Mouse (Mus musculus) embryonic facial prominence, embryonic 11.5 days (tissue): ENCODE measurements at regions not wholly inside any gene's neighbourhood (a gene's known extent, or its start where the extent isn't known, plus 50 kb on each side); places are given as distances from the start of the nearest gene placed in this dataset.

ENCODE experiments used
- ATAC-seq: fragments of 200-750 bp; cut with Nextera tagmentation; replicated peaks from 2 replicates; pipeline ENCODE4 v1.8.0; 2017; ENCODE audit warnings: low read depth; ENCODE audit not compliant: insufficient number of reproducible peaks, low FRiP score, low TSS enrichment
- DNase-seq: peaks from one replicate; pipeline ENCODE4 v3.0.0-alpha.2; 2015; ENCODE audit warnings: low spot score
- H3K27ac ChIP-seq: fragments of 300-500 bp; sonication (generic); replicated peaks from 2 replicates; pipeline ENCODE4 v1.5.1; 2014; ENCODE audit warnings: mild to moderate bottlenecking, low read depth, low read length, control low read depth
- H3K27me3 ChIP-seq: fragments of 300-500 bp; sonication (generic); 2 replicates; pipeline ENCODE4 v1.6.1; 2014; ENCODE audit warnings: mild to moderate bottlenecking, low read length, moderate library complexity, mixed read lengths; ENCODE audit not compliant: control insufficient read depth, insufficient read depth
- H3K36me3 ChIP-seq: fragments of 300-500 bp; sonication (generic); replicated peaks from 2 replicates; pipeline ENCODE4 v1.6.1; 2014; ENCODE audit warnings: low read depth, mild to moderate bottlenecking, low read length, moderate library complexity, mixed read lengths; ENCODE audit not compliant: control insufficient read depth, insufficient read depth
- H3K4me1 ChIP-seq: fragments of 300-500 bp; sonication (generic); 2 replicates; pipeline ENCODE4 v1.6.1; 2014; ENCODE audit warnings: low read length, mixed read lengths; ENCODE audit not compliant: control insufficient read depth, insufficient read depth
- H3K4me2 ChIP-seq: fragments of 300-500 bp; sonication (generic); 2 replicates; pipeline ENCODE4 v1.6.1; 2014; ENCODE audit warnings: low read depth, mild to moderate bottlenecking, control low read depth, low read length, moderate library complexity
- H3K4me3 ChIP-seq: fragments of 300-500 bp; sonication (generic); 2 replicates; pipeline ENCODE4 v1.5.1; 2014; ENCODE audit warnings: low read depth, low read length, control low read depth
- H3K9ac ChIP-seq: fragments of 300-500 bp; sonication (generic); replicated peaks from 2 replicates; pipeline ENCODE4 v1.6.1; 2014; ENCODE audit warnings: mild to moderate bottlenecking, control low read depth, low read length
- H3K9me3 ChIP-seq: fragments of 300-500 bp; sonication (generic); replicated peaks from 2 replicates; pipeline ENCODE4 v1.6.1; 2016; ENCODE audit warnings: mild to moderate bottlenecking, low read length, inconsistent platforms, mixed read lengths; ENCODE audit not compliant: control insufficient read depth
- WGBS: fragments of 180-500 bp; shearing (Covaris S2); extraction: QIAGEN DNeasy Blood & Tissue Kit; methylation state at CpG from one replicate; pipeline ENCODE4 v1.1.7; 2014; 5-methylcytosine and 5-hydroxymethylcytosine counted together

DNA sequence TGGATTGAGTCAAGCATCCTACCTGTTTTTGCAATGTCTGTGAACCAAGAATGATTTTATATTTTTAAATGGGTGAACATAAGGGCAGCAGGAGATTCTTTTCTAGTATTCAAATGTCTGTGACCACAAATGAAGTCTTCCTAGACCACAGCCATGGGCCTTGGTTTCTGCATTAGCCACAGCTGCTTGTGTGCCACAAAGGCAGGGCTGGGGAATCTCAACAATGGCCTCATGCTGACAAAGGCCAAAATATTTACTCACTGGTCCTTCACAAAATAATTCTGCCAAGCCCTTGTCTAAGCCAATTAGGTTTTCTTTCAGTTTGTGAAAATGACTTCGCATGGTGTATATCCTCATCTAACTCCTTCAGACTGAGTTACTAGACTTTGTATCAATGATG is 162.7 kb upstream of the Ppargc1a start:
- Histone ChIP-seq H3K27me3 (no peaks in the 10 kb centered on the region), H3K4me2 (no peak overlapping the region)

GRCm38 (mm10) chr5:51729771-51730170 is 162.2 kb upstream of the Ppargc1a start:
- ATAC-seq (no peak), DNase-seq (no peak)
- H3K36me3 ChIP-seq = no peaks in the 10 kb centered on the region
- H3K9me3 ChIP-seq = no peaks in the 10 kb centered on the region
- no peak overlapping the region for H3K9ac ChIP-seq
- no peak overlapping the region for H3K4me3 ChIP-seq
- 78% methylated on average over 1 of the region's 1 CpGs for WGBS
- H3K4me1 ChIP-seq = no peaks in the 10 kb centered on the region
- H3K4me2 ChIP-seq = no peak overlapping the region
- H3K27me3 ChIP-seq = no peaks in the 10 kb centered on the region
- H3K27ac ChIP-seq = no peak overlapping the region

More for the DNA sequence above, 162.7 kb upstream of the Ppargc1a start:
- DNase-seq = no peak
- H3K4me3 ChIP-seq = no peak overlapping the region
- no peak overlapping the region for H3K27ac ChIP-seq
- ATAC-seq = no peak
- H3K4me1 ChIP-seq = no peaks in the 10 kb centered on the region
- no peak overlapping the region for H3K9ac ChIP-seq
- no peaks in the 10 kb centered on the region for H3K9me3 ChIP-seq
- no peaks in the 10 kb centered on the region for H3K36me3 ChIP-seq
- WGBS = 83% methylated on average over 1 of the region's 1 CpGs

- Histone ChIP-seq H3K36me3 (no peaks in the 10 kb centered on the region), H3K4me1 (no peaks in the 10 kb centered on the region), H3K27me3 (no peaks in the 10 kb centered on the region), H3K4me2 (no peak overlapping the region), H3K9me3 (no peaks in the 10 kb centered on the region), H3K9ac (no peak overlapping the region), H3K27ac (no peak overlapping the region), H3K4me3 (no peak overlapping the region)
- DNase-seq = peak; percentile 58
- no peak for ATAC-seq
Observed at GRCm38 (mm10) chr5:51726762-51727161, 159.2 kb upstream of the Ppargc1a start.

- no peaks in the 10 kb centered on the region for H3K27me3 ChIP-seq
- H3K36me3 ChIP-seq = no peaks in the 10 kb centered on the region
- no peaks in the 10 kb centered on the region for H3K4me1 ChIP-seq
- H3K9ac ChIP-seq = no peak overlapping the region
- H3K27ac ChIP-seq = no peak overlapping the region
- H3K4me3 ChIP-seq = no peak overlapping the region
- no peak overlapping the region for H3K4me2 ChIP-seq
- WGBS = 89% methylated on average over 8 of the region's 8 CpGs
- ATAC-seq (no peak), DNase-seq (no peak)
- H3K9me3 ChIP-seq = no peaks in the 10 kb centered on the region
Observed at GRCm38 (mm10) chr5:51718911-51719310, 151.4 kb upstream of the Ppargc1a start.

DNA sequence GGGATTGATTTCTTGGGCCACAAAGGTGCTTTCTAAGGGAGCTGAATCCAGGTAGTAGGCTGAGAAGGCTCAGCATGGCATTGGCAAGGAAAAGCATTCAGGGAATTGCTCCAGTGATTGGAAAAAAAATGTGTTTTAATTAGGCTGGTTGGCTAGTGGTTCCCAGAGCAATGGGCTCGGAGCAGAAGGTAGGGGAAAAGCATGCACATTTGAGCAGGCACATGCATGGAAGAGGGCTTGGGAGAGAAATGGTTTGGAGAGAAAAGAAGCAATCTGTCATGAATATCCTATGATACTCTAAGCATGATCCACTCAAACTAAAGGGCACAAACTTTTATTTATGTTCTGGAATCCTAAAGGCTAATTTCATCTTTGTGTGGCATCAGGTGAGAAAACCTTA is 150.9 kb upstream of the Ppargc1a start:
- Histone ChIP-seq H3K4me3 (no peak overlapping the region), H3K27ac (no peak overlapping the region), H3K36me3 (no peaks in the 10 kb centered on the region), H3K9ac (no peak overlapping the region), H3K9me3 (no peaks in the 10 kb centered on the region), H3K4me1 (no peaks in the 10 kb centered on the region), H3K27me3 (no peaks in the 10 kb centered on the region), H3K4me2 (no peak overlapping the region)
- DNase-seq = no peak
- WGBS = 74% methylated on average over 1 of the region's 1 CpGs
- no peak for ATAC-seq

DNA sequence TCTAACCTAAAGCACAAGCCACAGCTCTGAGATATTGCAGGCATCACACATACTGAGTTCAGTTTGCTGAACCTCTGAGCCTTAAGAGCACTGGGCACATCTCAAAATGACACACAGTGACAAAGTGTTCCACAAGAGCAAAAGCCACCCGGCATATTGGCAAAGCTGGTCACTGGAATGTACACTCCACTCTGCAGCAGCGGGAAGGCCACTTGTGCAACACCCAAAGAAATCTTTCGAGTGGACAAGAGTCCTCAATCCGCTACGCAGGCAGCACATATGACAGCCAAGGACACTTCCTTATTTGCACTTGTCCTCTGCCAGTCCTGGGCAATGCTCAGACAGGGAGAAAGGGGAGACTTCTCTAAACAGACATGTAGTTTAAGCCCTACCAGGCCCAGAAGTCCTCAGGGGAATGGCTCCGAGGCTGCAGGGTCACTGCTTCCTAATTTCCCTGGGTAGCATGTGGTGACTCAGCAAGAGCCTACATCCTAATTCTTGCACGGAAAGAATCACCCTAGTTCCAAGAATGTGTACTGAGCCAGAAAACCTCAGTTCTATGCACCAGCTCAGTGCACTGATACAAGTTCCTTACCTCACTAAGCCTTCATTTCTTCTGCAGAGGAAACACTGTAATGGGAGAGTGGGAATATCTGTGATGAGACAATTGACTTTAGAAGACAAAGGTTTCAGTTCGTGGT is 144.5 kb upstream of the Ppargc1a start:
- no peak overlapping the region for H3K4me3 ChIP-seq

GRCm38 (mm10) chr5:51710664-51711063 is 143.1 kb upstream of the Ppargc1a start:
- ATAC-seq (no peak), DNase-seq (no peak)
- Histone ChIP-seq H3K36me3 (no peaks in the 10 kb centered on the region), H3K4me1 (no peaks in the 10 kb centered on the region), H3K27ac (no peak overlapping the region), H3K4me3 (no peak overlapping the region), H3K27me3 (no peaks in the 10 kb centered on the region), H3K9ac (no peak overlapping the region), H3K4me2 (no peak overlapping the region), H3K9me3 (no peaks in the 10 kb centered on the region)
- WGBS = 77% methylated on average over 4 of the region's 4 CpGs

More for the DNA sequence above, 144.5 kb upstream of the Ppargc1a start:
- no peaks in the 10 kb centered on the region for H3K27me3 ChIP-seq
- no peaks in the 10 kb centered on the region for H3K9me3 ChIP-seq
- no peaks in the 10 kb centered on the region for H3K36me3 ChIP-seq
- H3K27ac ChIP-seq = no peak overlapping the region
- WGBS = 82% methylated on average over 8 of the region's 8 CpGs
- DNase-seq (no peak), ATAC-seq (no peak)
- no peak overlapping the region for H3K9ac ChIP-seq
- H3K4me1 ChIP-seq = no peaks in the 10 kb centered on the region
- no peak overlapping the region for H3K4me2 ChIP-seq

GRCm38 (mm10) chr5:51709447-51709991 is 142.0 kb upstream of the Ppargc1a start:
- H3K4me3 ChIP-seq = no peak overlapping the region
- no peak overlapping the region for H3K4me2 ChIP-seq
- H3K27ac ChIP-seq = no peak overlapping the region
- DNase-seq (no peak), ATAC-seq (no peak)
- 85% methylated on average over 6 of the region's 6 CpGs for WGBS
- H3K4me1 ChIP-seq = no peaks in the 10 kb centered on the region
- H3K9ac ChIP-seq = no peak overlapping the region
- no peaks in the 10 kb centered on the region for H3K36me3 ChIP-seq
- H3K27me3 ChIP-seq = no peaks in the 10 kb centered on the region
- H3K9me3 ChIP-seq = no peaks in the 10 kb centered on the region
